Mouse (Mus musculus): Measurements from ENCODE around the gene Mtmr12. TPM values are rescaled to one million over a fixed set of nuclear protein-coding genes. Genes with fewer than 3 reads are reported as not detected.
"Not testable (repeated sequence)": the region's sequence is repeated elsewhere in the genome, so short reads cannot be mapped to it uniquely, and the experiment has no call there.

Mtmr12 gene
- polyA plus RNA-seq, 1 experiment from 2014 or later, result 24.8 TPM

- not testable (repeated sequence) for H3K4me1 ChIP-seq (ENCODE audit: control insufficient read depth, insufficient read depth, low read length); H3K9ac ChIP-seq (ENCODE audit: low read length); H3K27me3 ChIP-seq (ENCODE audit: control insufficient read depth, insufficient read depth, low read length); ATAC-seq (ENCODE audit: insufficient number of reproducible peaks, low FRiP score, low TSS enrichment, low read depth); H3K4me2 ChIP-seq (ENCODE audit: low read depth, severe bottlenecking); H3K9me3 ChIP-seq (ENCODE audit: control insufficient read depth, low read length); H3K36me3 ChIP-seq (ENCODE audit: control insufficient read depth, insufficient read depth, low read length); H3K27ac ChIP-seq (replicated peaks; ENCODE audit: low read depth, low read length); DNase-seq (ENCODE audit: low spot score); H3K4me3 ChIP-seq (ENCODE audit: low read depth, low read length)
- WGBS, result 91% methylated on average over 3 of the region's 3 CpGs
These were observed 12.5 kb downstream of the Mtmr12 start for GRCm38 (mm10) chr15:12217332-12217731.

GRCm38 (mm10) chr15:12217849-12218248 is 13.0 kb downstream of the Mtmr12 start:
- WGBS, result 77% methylated on average over 5 of the region's 5 CpGs

GRCm38 (mm10) chr15:12218583-12219382 is 14.0 kb downstream of the Mtmr12 start:
- Histone ChIP-seq H3K36me3 (ENCODE audit: control insufficient read depth, insufficient read depth, low read length) (no peaks in the 10 kb centered on the region), H3K27ac (replicated peaks; ENCODE audit: low read depth, low read length) (no peak overlapping the region), H3K4me1 (ENCODE audit: control insufficient read depth, insufficient read depth, low read length) (peaks cover 5% of the 10 kb centered on the region), H3K9ac (ENCODE audit: low read length) (no peak overlapping the region), H3K4me2 (ENCODE audit: low read depth, severe bottlenecking) (no peak overlapping the region), H3K4me3 (ENCODE audit: low read depth, low read length) (no peak overlapping the region), H3K27me3 (ENCODE audit: control insufficient read depth, insufficient read depth, low read length) (no peaks in the 10 kb centered on the region), H3K9me3 (ENCODE audit: control insufficient read depth, low read length) (no peaks in the 10 kb centered on the region)
- 75% methylated on average over 11 of the region's 11 CpGs for WGBS
- ATAC-seq (ENCODE audit: insufficient number of reproducible peaks, low FRiP score, low TSS enrichment, low read depth), result no peak
- DNase-seq (ENCODE audit: low spot score), result no peak

More at GRCm38 (mm10) chr15:12217849-12218248, 13.0 kb downstream of the Mtmr12 start:
- ATAC-seq (ENCODE audit: insufficient number of reproducible peaks, low FRiP score, low TSS enrichment, low read depth), result no peak
- H3K27ac ChIP-seq (replicated peaks; ENCODE audit: low read depth, low read length), result no peak overlapping the region
- H3K4me2 ChIP-seq (ENCODE audit: low read depth, severe bottlenecking), result no peak overlapping the region
- no peaks in the 10 kb centered on the region for H3K36me3 ChIP-seq (ENCODE audit: control insufficient read depth, insufficient read depth, low read length)
- no peak overlapping the region for H3K9ac ChIP-seq (ENCODE audit: low read length)
- no peaks in the 10 kb centered on the region for H3K9me3 ChIP-seq (ENCODE audit: control insufficient read depth, low read length)
- H3K27me3 ChIP-seq (ENCODE audit: control insufficient read depth, insufficient read depth, low read length), result no peaks in the 10 kb centered on the region
- H3K4me1 ChIP-seq (ENCODE audit: control insufficient read depth, insufficient read depth, low read length), result peaks cover 5% of the 10 kb centered on the region
- H3K4me3 ChIP-seq (ENCODE audit: low read depth, low read length), result no peak overlapping the region
- DNase-seq (ENCODE audit: low spot score), result no peak

- Histone ChIP-seq H3K36me3 (ENCODE audit: control insufficient read depth, insufficient read depth, low read length) (no peaks in the 10 kb centered on the region), H3K4me1 (ENCODE audit: control insufficient read depth, insufficient read depth, low read length) (peaks cover 5% of the 10 kb centered on the region)
- 91% methylated on average over 13 of the region's 13 CpGs for WGBS
These were observed 16.3 kb downstream of the Mtmr12 start for GRCm38 (mm10) chr15:12221131-12221530.

GRCm38 (mm10) chr15:12222564-12223302 is 17.9 kb downstream of the Mtmr12 start:
- no peak for ATAC-seq (ENCODE audit: insufficient number of reproducible peaks, low FRiP score, low TSS enrichment, low read depth)

More at GRCm38 (mm10) chr15:12221131-12221530, 16.3 kb downstream of the Mtmr12 start:
- no peaks in the 10 kb centered on the region for H3K27me3 ChIP-seq (ENCODE audit: control insufficient read depth, insufficient read depth, low read length)
- no peak overlapping the region for H3K4me3 ChIP-seq (ENCODE audit: low read depth, low read length)
- no peak overlapping the region for H3K4me2 ChIP-seq (ENCODE audit: low read depth, severe bottlenecking)
- H3K27ac ChIP-seq (replicated peaks; ENCODE audit: low read depth, low read length), result no peak overlapping the region
- no peak for ATAC-seq (ENCODE audit: insufficient number of reproducible peaks, low FRiP score, low TSS enrichment, low read depth)
- no peak overlapping the region for H3K9ac ChIP-seq (ENCODE audit: low read length)
- no peaks in the 10 kb centered on the region for H3K9me3 ChIP-seq (ENCODE audit: control insufficient read depth, low read length)
- DNase-seq (ENCODE audit: low spot score), result no peak

GRCm38 (mm10) chr15:12223393-12223792 is 18.6 kb downstream of the Mtmr12 start:
- no peaks in the 10 kb centered on the region for H3K27me3 ChIP-seq (ENCODE audit: control insufficient read depth, insufficient read depth, low read length)
- 88% methylated on average over 6 of the region's 6 CpGs for WGBS
- ATAC-seq (ENCODE audit: insufficient number of reproducible peaks, low FRiP score, low TSS enrichment, low read depth) (no peak), DNase-seq (ENCODE audit: low spot score) (no peak)
- no peak overlapping the region for H3K27ac ChIP-seq (replicated peaks; ENCODE audit: low read depth, low read length)
- no peak overlapping the region for H3K4me3 ChIP-seq (ENCODE audit: low read depth, low read length)
- H3K4me2 ChIP-seq (ENCODE audit: low read depth, severe bottlenecking), result no peak overlapping the region
- H3K9me3 ChIP-seq (ENCODE audit: control insufficient read depth, low read length), result no peaks in the 10 kb centered on the region
- no peak overlapping the region for H3K9ac ChIP-seq (ENCODE audit: low read length)
- peaks cover 5% of the 10 kb centered on the region for H3K4me1 ChIP-seq (ENCODE audit: control insufficient read depth, insufficient read depth, low read length)
- no peaks in the 10 kb centered on the region for H3K36me3 ChIP-seq (ENCODE audit: control insufficient read depth, insufficient read depth, low read length)

More at GRCm38 (mm10) chr15:12222564-12223302, 17.9 kb downstream of the Mtmr12 start:
- Histone ChIP-seq H3K27me3 (ENCODE audit: control insufficient read depth, insufficient read depth, low read length) (no peaks in the 10 kb centered on the region), H3K36me3 (ENCODE audit: control insufficient read depth, insufficient read depth, low read length) (no peaks in the 10 kb centered on the region), H3K9me3 (ENCODE audit: control insufficient read depth, low read length) (no peaks in the 10 kb centered on the region), H3K4me2 (ENCODE audit: low read depth, severe bottlenecking) (no peak overlapping the region), H3K27ac (replicated peaks; ENCODE audit: low read depth, low read length) (no peak overlapping the region; the same call in 1 of the 2 replicates), H3K4me1 (ENCODE audit: control insufficient read depth, insufficient read depth, low read length) (peaks cover 5% of the 10 kb centered on the region), H3K9ac (ENCODE audit: low read length) (no peak overlapping the region), H3K4me3 (ENCODE audit: low read depth, low read length) (no peak overlapping the region)
- 40% methylated on average over 8 of the region's 8 CpGs for WGBS
- no peak for DNase-seq (ENCODE audit: low spot score)

- Histone ChIP-seq H3K27ac (replicated peaks; ENCODE audit: low read depth, low read length) (no peak overlapping the region), H3K4me3 (ENCODE audit: low read depth, low read length) (no peak overlapping the region), H3K9me3 (ENCODE audit: control insufficient read depth, low read length) (no peaks in the 10 kb centered on the region), H3K36me3 (ENCODE audit: control insufficient read depth, insufficient read depth, low read length) (no peaks in the 10 kb centered on the region), H3K4me1 (ENCODE audit: control insufficient read depth, insufficient read depth, low read length) (peaks cover 5% of the 10 kb centered on the region), H3K27me3 (ENCODE audit: control insufficient read depth, insufficient read depth, low read length) (no peaks in the 10 kb centered on the region), H3K9ac (ENCODE audit: low read length) (no peak overlapping the region), H3K4me2 (ENCODE audit: low read depth, severe bottlenecking) (no peak overlapping the region)
- DNase-seq (ENCODE audit: low spot score) (no peak), ATAC-seq (ENCODE audit: insufficient number of reproducible peaks, low FRiP score, low TSS enrichment, low read depth) (no peak)
- 97% methylated on average over 2 of the region's 2 CpGs for WGBS
These were observed 19.4 kb downstream of the Mtmr12 start for GRCm38 (mm10) chr15:12224239-12224638.

- Histone ChIP-seq H3K4me3 (ENCODE audit: low read depth, low read length) (no peak overlapping the region), H3K27me3 (ENCODE audit: control insufficient read depth, insufficient read depth, low read length) (no peaks in the 10 kb centered on the region), H3K4me2 (ENCODE audit: low read depth, severe bottlenecking) (no peak overlapping the region), H3K9ac (ENCODE audit: low read length) (no peak overlapping the region), H3K36me3 (ENCODE audit: control insufficient read depth, insufficient read depth, low read length) (no peaks in the 10 kb centered on the region), H3K9me3 (ENCODE audit: control insufficient read depth, low read length) (no peaks in the 10 kb centered on the region), H3K4me1 (ENCODE audit: control insufficient read depth, insufficient read depth, low read length) (peaks cover 5% of the 10 kb centered on the region), H3K27ac (replicated peaks; ENCODE audit: low read depth, low read length) (no peak overlapping the region)
- WGBS, result 86% methylated on average over 4 of the region's 4 CpGs
- DNase-seq (ENCODE audit: low spot score) (no peak), ATAC-seq (ENCODE audit: insufficient number of reproducible peaks, low FRiP score, low TSS enrichment, low read depth) (no peak)
These were observed 20.2 kb downstream of the Mtmr12 start for GRCm38 (mm10) chr15:12225062-12225461.
